Mouse (Mus musculus) thymus, postnatal 0 days (tissue): ENCODE measurements around the gene Lrrfip2. TPM values are rescaled to one million over a fixed set of nuclear protein-coding genes. Genes with fewer than 3 reads are reported as not detected.

Source experiments
- DNase-seq: peaks from one replicate; pipeline ENCODE4 v3.0.0-alpha.2; 2015; ENCODE audit warnings: low spot score
- polyA plus RNA-seq: library from polyadenylated mRNA; unstranded; fragments of >200 nt; fragmentation: Nextera tagmentation; extraction: Ambion mirVana; gene quantifications from 2 replicates; pipeline ENCODE4 v1.2.1, GENCODE M21; 2015

Gene Lrrfip2
- polyA plus RNA-seq, result 24.8 and 26.6 TPM in 2 replicates

GRCm38 (mm10) chr9:111117126-111117642 lies at the start of gene Lrrfip2:
Lrrfip2 (plus strand) TSS chr9:111117592.
- DNase-seq, result no peak

GRCm38 (mm10) chr9:111070546-111070961 lies 46.8 kb upstream of the Lrrfip2 start:
- peak; percentile 64 for DNase-seq

- DNase-seq, result no peak
These were observed 45.2 kb upstream of the Lrrfip2 start for GRCm38 (mm10) chr9:111072175-111072574.

GRCm38 (mm10) chr9:111072971-111073370 lies 44.4 kb upstream of the Lrrfip2 start:
- DNase-seq, result no peak

- DNase-seq, result no peak
These were observed 39.6 kb upstream of the Lrrfip2 start for GRCm38 (mm10) chr9:111077745-111078144.

GRCm38 (mm10) chr9:111080801-111081200 lies 36.6 kb upstream of the Lrrfip2 start:
- DNase-seq, result no peak

GRCm38 (mm10) chr9:111081765-111082164 lies 35.6 kb upstream of the Lrrfip2 start:
- no peak for DNase-seq

- no peak for DNase-seq
These were observed 32.1 kb upstream of the Lrrfip2 start for GRCm38 (mm10) chr9:111085329-111085728.

- DNase-seq, result no peak
These were observed 31.3 kb upstream of the Lrrfip2 start for GRCm38 (mm10) chr9:111086137-111086536.

GRCm38 (mm10) chr9:111086995-111087606 lies 30.3 kb upstream of the Lrrfip2 start:
- DNase-seq, result no peak

GRCm38 (mm10) chr9:111087960-111088359 lies 29.4 kb upstream of the Lrrfip2 start:
- no peak for DNase-seq

GRCm38 (mm10) chr9:111088886-111089285 lies 28.5 kb upstream of the Lrrfip2 start:
- no peak for DNase-seq

GRCm38 (mm10) chr9:111092657-111093056 lies 24.7 kb upstream of the Lrrfip2 start:
- no peak for DNase-seq

GRCm38 (mm10) chr9:111093094-111093493 lies 24.3 kb upstream of the Lrrfip2 start:
- DNase-seq, result peak; percentile 67

- DNase-seq, result no peak
These were observed 22.8 kb upstream of the Lrrfip2 start for GRCm38 (mm10) chr9:111094626-111095025.

- no peak for DNase-seq
These were observed 21.7 kb upstream of the Lrrfip2 start for GRCm38 (mm10) chr9:111095710-111096109.

- no peak for DNase-seq
These were observed 20.7 kb upstream of the Lrrfip2 start for GRCm38 (mm10) chr9:111096419-111097326.

GRCm38 (mm10) chr9:111097543-111097942 lies 19.8 kb upstream of the Lrrfip2 start:
- no peak for DNase-seq

GRCm38 (mm10) chr9:111100406-111100805 lies 17.0 kb upstream of the Lrrfip2 start:
- DNase-seq, result no peak

GRCm38 (mm10) chr9:111103293-111103692 lies 14.1 kb upstream of the Lrrfip2 start:
- no peak for DNase-seq

GRCm38 (mm10) chr9:111103893-111104292 lies 13.5 kb upstream of the Lrrfip2 start:
- DNase-seq, result no peak

- DNase-seq, result no peak
These were observed 9.5 kb upstream of the Lrrfip2 start for GRCm38 (mm10) chr9:111107863-111108262.
